Mouse (Mus musculus) ZHBTc4 (cell line): ENCODE results near the gene Basp1.

Source experiments
- DNase-seq: peaks from one replicate; pipeline ENCODE4 v3.0.0-alpha.2; 2011; ENCODE audit warnings: low read depth, low spot score

The Basp1 gene

GRCm38 (mm10) chr15:25416367-25416766 is 2.8 kb upstream of the Basp1 start:
- no peak for DNase-seq

GRCm38 (mm10) chr15:25415958-25416357 is 2.4 kb upstream of the Basp1 start:
- no peak for DNase-seq

GRCm38 (mm10) chr15:25414747-25415119 is 1.2 kb upstream of the Basp1 start:
- peak; percentile 93 for DNase-seq

GRCm38 (mm10) chr15:25414011-25414746 is 615 bp upstream of the Basp1 start:
- DNase-seq = no peak

- peak; percentile 69 for DNase-seq
Observed at GRCm38 (mm10) chr15:25412761-25413261, 753 bp downstream of the Basp1 start.

GRCm38 (mm10) chr15:25412171-25412641 is 1.4 kb downstream of the Basp1 start:
- peak; percentile 80 for DNase-seq

GRCm38 (mm10) chr15:25411461-25411860 is 2.1 kb downstream of the Basp1 start:
- no peak for DNase-seq

- DNase-seq = no peak
Observed at GRCm38 (mm10) chr15:25405926-25406325, 7.6 kb downstream of the Basp1 start.

GRCm38 (mm10) chr15:25403879-25404278 is 9.7 kb downstream of the Basp1 start:
- DNase-seq = no peak

- no peak for DNase-seq
Observed at GRCm38 (mm10) chr15:25402001-25402400, 11.6 kb downstream of the Basp1 start.

GRCm38 (mm10) chr15:25400276-25400675 is 13.3 kb downstream of the Basp1 start:
- DNase-seq = no peak

- no peak for DNase-seq
Observed at GRCm38 (mm10) chr15:25395912-25396590, 17.5 kb downstream of the Basp1 start.

- no peak for DNase-seq
Observed at GRCm38 (mm10) chr15:25392525-25393099, 21.0 kb downstream of the Basp1 start.

- no peak for DNase-seq
Observed at GRCm38 (mm10) chr15:25391210-25391609, 22.4 kb downstream of the Basp1 start.

- DNase-seq = peak; percentile 17
Observed at GRCm38 (mm10) chr15:25387572-25387971, 26.0 kb downstream of the Basp1 start.

- DNase-seq = peak; percentile 33
Observed at GRCm38 (mm10) chr15:25380051-25380450, 33.5 kb downstream of the Basp1 start.

- no peak for DNase-seq
Observed at GRCm38 (mm10) chr15:25378707-25379106, 34.9 kb downstream of the Basp1 start.

GRCm38 (mm10) chr15:25376914-25377313 is 36.6 kb downstream of the Basp1 start:
- DNase-seq = no peak

- DNase-seq = peak; percentile 79
Observed at GRCm38 (mm10) chr15:25373486-25373885, 40.1 kb downstream of the Basp1 start.

- DNase-seq = no peak
Observed at GRCm38 (mm10) chr15:25369522-25369921, 44.0 kb downstream of the Basp1 start.

GRCm38 (mm10) chr15:25365503-25365902 is 48.1 kb downstream of the Basp1 start:
- DNase-seq = no peak

GRCm38 (mm10) chr15:25364819-25365463 is 48.6 kb downstream of the Basp1 start:
- peak; percentile 87 for DNase-seq
